Mouse (Mus musculus) cerebellum, postnatal 10 days (tissue): ENCODE measurements at regions not wholly inside any gene's neighbourhood (a gene's known extent, or its start where the extent isn't known, plus 50 kb on each side); places are given as distances from the start of the nearest gene placed in this dataset.

ENCODE experiments used
- DNase-seq, 2 experiments: peaks; one replicate each; pipeline ENCODE4 v3.0.0; 2021; ENCODE audit warnings: mixed read lengths in 2 of 2

DNA sequence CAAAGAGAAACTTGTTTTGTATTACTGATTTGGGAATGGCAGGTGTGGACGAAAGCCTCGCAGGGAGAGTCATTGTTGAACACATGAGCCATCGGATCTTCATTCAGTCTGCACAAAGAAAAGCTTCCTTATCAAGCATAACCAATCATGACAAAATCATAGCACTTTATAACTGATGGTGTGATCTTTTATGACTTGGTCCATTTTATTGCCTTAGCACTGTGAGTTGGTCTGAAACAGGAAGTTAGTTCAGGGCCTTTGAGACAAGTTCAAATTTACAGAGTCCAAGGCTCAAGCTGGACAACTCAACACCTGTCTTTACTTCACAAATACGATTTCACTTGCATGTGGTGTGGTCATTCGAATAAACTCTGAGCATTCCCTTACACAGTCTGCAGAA lies 68.8 kb upstream of the Pax8 start:
- no peak for DNase-seq

GRCm38 (mm10) chr2:24538890-24539573 lies 63.6 kb upstream of the Pax8 start:
- DNase-seq = peak; percentile 29 to 30

GRCm38 (mm10) chr2:24537324-24537723 lies 61.9 kb upstream of the Pax8 start:
- no peak for DNase-seq
